Mouse (Mus musculus) bone marrow, adult 2 months (tissue): ENCODE measurements around the gene Cacng6.

ENCODE experiments used
- CTCF ChIP-seq: fragments of 200-500 bp; IDR thresholded peaks from 2 replicates; pipeline ENCODE4 v1.5.1; 2011; ENCODE audit warnings: low read length, control low read depth; ENCODE audit not compliant: control insufficient read depth, insufficient read depth
- POLR2A ChIP-seq: fragments of 200-500 bp; IDR thresholded peaks from 2 replicates; pipeline ENCODE4 v1.6.1; 2011; ENCODE audit warnings: low read depth, mild to moderate bottlenecking, control low read depth, low read length, borderline replicate concordance; ENCODE audit not compliant: control insufficient read depth

DNA sequence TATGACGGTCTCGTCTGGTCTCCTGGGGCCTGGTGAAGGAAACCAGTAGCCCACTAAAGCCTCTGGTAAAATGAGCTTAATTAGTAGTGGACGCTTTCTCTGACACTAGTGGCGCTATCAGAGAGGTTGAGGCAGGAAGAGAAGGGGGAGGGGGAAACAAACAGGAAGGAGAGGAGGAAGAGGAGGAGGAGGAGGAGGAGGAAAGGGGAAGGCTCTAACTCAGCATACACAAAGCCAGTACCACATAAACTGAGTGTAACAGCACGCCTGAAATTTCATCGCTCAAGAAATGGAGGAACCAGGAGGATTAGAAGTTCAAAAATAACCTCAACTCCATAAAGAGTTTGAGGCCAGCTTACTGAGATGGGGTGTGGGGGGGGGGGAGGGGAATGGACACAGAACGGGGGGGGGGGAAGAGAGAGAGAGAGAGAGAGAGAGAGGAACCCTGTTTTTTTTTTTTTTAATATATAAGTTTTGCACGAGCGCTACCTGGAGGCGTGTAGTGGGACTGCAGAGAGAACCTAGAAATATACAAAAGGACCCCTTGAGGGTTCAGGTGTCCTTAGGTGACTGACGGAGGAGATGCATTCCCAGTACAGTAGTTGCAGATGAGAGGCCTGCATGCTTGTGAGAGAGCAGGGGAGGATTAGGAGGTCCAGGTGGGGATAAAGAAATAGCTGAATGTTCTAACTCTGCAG, 29.6 kb downstream of the Cacng6 start:
- TF ChIP-seq CTCF = no peak
- no peak for TF ChIP-seq POLR2A
